Mouse (Mus musculus): Measurements from ENCODE around the gene Pnpla8. TPM values are rescaled to one million over a fixed set of nuclear protein-coding genes. Genes with fewer than 3 reads are reported as not detected.
"Not testable (repeated sequence)": the region's sequence is repeated elsewhere in the genome, so short reads cannot be mapped to it uniquely, and the experiment has no call there.

Pnpla8 gene
- polyA plus RNA-seq, 1 experiment, result 10.1 TPM

- H3K9me3 ChIP-seq, result no peaks in the 10 kb centered on the region
- TF ChIP-seq FLI1 (IDR thresholded peaks at IDR 0.05; ENCODE audit: low read length) (no peak), GATA1 (IDR thresholded peaks at IDR 0.05; ENCODE audit: borderline replicate concordance, low read length) (no peak)
- H3K36me3 ChIP-seq (replicated peaks; ENCODE audit: low read length), result peaks cover 9% of the 10 kb centered on the region
- H3K27me3 ChIP-seq (replicated peaks), result no peaks in the 10 kb centered on the region
- peaks cover 37% of the 10 kb centered on the region for H3K4me1 ChIP-seq
- peak overlapping the region; percentile 96 for H3K4me3 ChIP-seq (replicated peaks)
Observed at GRCm38 (mm10) chr12:44268728-44269302, 47.6 kb downstream of the Pnpla8 start.

GRCm38 (mm10) chr12:44269311-44269831 lies 48.2 kb downstream of the Pnpla8 start:
- TF ChIP-seq FLI1 (IDR thresholded peaks at IDR 0.05; ENCODE audit: low read length) (no peak), GATA1 (IDR thresholded peaks at IDR 0.05; ENCODE audit: borderline replicate concordance, low read length) (no peak)
- H3K4me1 ChIP-seq, result peaks cover 40% of the 10 kb centered on the region
- H3K4me3 ChIP-seq (replicated peaks), result peak overlapping the region; percentile 96
- no peaks in the 10 kb centered on the region for H3K27me3 ChIP-seq (replicated peaks)
- H3K36me3 ChIP-seq (replicated peaks; ENCODE audit: low read length), result peaks cover 12% of the 10 kb centered on the region
- no peaks in the 10 kb centered on the region for H3K9me3 ChIP-seq

- no peaks in the 10 kb centered on the region for H3K27me3 ChIP-seq (replicated peaks)
- TF ChIP-seq FLI1 (IDR thresholded peaks at IDR 0.05; ENCODE audit: low read length) (no peak), GATA1 (IDR thresholded peaks at IDR 0.05; ENCODE audit: borderline replicate concordance, low read length) (no peak)
- H3K9me3 ChIP-seq, result no peaks in the 10 kb centered on the region
- H3K4me3 ChIP-seq (replicated peaks), result no peak overlapping the region
- peaks cover 32% of the 10 kb centered on the region for H3K36me3 ChIP-seq (replicated peaks; ENCODE audit: low read length)
- H3K4me1 ChIP-seq, result peaks cover 34% of the 10 kb centered on the region
Observed at GRCm38 (mm10) chr12:44274125-44274835, 53.1 kb downstream of the Pnpla8 start.

GRCm38 (mm10) chr12:44280147-44280546 lies 59.0 kb downstream of the Pnpla8 start:
- H3K36me3 ChIP-seq (replicated peaks; ENCODE audit: low read length), result peaks cover 38% of the 10 kb centered on the region
- not testable (repeated sequence) for H3K27me3 ChIP-seq (replicated peaks); H3K9me3 ChIP-seq; H3K4me1 ChIP-seq; H3K4me3 ChIP-seq (replicated peaks)

- H3K9me3 ChIP-seq, result no peaks in the 10 kb centered on the region
- peaks cover 39% of the 10 kb centered on the region for H3K36me3 ChIP-seq (replicated peaks; ENCODE audit: low read length)
- TF ChIP-seq FLI1 (IDR thresholded peaks at IDR 0.05; ENCODE audit: low read length), result no peak
- TF ChIP-seq GATA1 (IDR thresholded peaks at IDR 0.05; ENCODE audit: borderline replicate concordance, low read length), result no peak
- peaks cover 9% of the 10 kb centered on the region for H3K4me1 ChIP-seq
- H3K27me3 ChIP-seq (replicated peaks), result no peaks in the 10 kb centered on the region
- no peak overlapping the region for H3K4me3 ChIP-seq (replicated peaks)
Observed at GRCm38 (mm10) chr12:44281534-44281933, 60.4 kb downstream of the Pnpla8 start.

- peaks cover 6% of the 10 kb centered on the region for H3K4me1 ChIP-seq
- no peak for TF ChIP-seq FLI1 (IDR thresholded peaks at IDR 0.05; ENCODE audit: low read length)
- TF ChIP-seq GATA1 (IDR thresholded peaks at IDR 0.05; ENCODE audit: borderline replicate concordance, low read length), result no peak
- peak overlapping the region; percentile 69 for H3K4me3 ChIP-seq (replicated peaks)
- no peaks in the 10 kb centered on the region for H3K27me3 ChIP-seq (replicated peaks)
- peaks cover 53% of the 10 kb centered on the region for H3K36me3 ChIP-seq (replicated peaks; ENCODE audit: low read length)
- no peaks in the 10 kb centered on the region for H3K9me3 ChIP-seq
Observed at GRCm38 (mm10) chr12:44283378-44283777, 62.2 kb downstream of the Pnpla8 start.

GRCm38 (mm10) chr12:44286992-44287391 lies 65.8 kb downstream of the Pnpla8 start:
- TF ChIP-seq FLI1 (IDR thresholded peaks at IDR 0.05; ENCODE audit: low read length), result no peak
- TF ChIP-seq GATA1 (IDR thresholded peaks at IDR 0.05; ENCODE audit: borderline replicate concordance, low read length), result no peak
- Histone ChIP-seq H3K4me1 (peaks cover 6% of the 10 kb centered on the region; the same call in 1 of the 2 replicates), H3K27me3 (replicated peaks) (no peaks in the 10 kb centered on the region), H3K36me3 (replicated peaks; ENCODE audit: low read length) (peaks cover 79% of the 10 kb centered on the region), H3K4me3 (replicated peaks) (no peak overlapping the region), H3K9me3 (no peaks in the 10 kb centered on the region)

GRCm38 (mm10) chr12:44292281-44292680 lies 71.1 kb downstream of the Pnpla8 start:
- Histone ChIP-seq H3K9me3 (no peaks in the 10 kb centered on the region), H3K27me3 (replicated peaks) (no peaks in the 10 kb centered on the region), H3K36me3 (replicated peaks; ENCODE audit: low read length) (peaks cover 59% of the 10 kb centered on the region), H3K4me1 (no peaks in the 10 kb centered on the region), H3K4me3 (replicated peaks) (no peak overlapping the region)
- TF ChIP-seq GATA1 (IDR thresholded peaks at IDR 0.05; ENCODE audit: borderline replicate concordance, low read length) (no peak), FLI1 (IDR thresholded peaks at IDR 0.05; ENCODE audit: low read length) (no peak)

GRCm38 (mm10) chr12:44300793-44301192 lies 79.6 kb downstream of the Pnpla8 start:
- Histone ChIP-seq H3K4me1 (peaks cover 6% of the 10 kb centered on the region), H3K36me3 (replicated peaks; ENCODE audit: low read length) (peaks cover 75% of the 10 kb centered on the region), H3K4me3 (replicated peaks) (no peak overlapping the region), H3K9me3 (no peaks in the 10 kb centered on the region), H3K27me3 (replicated peaks) (no peaks in the 10 kb centered on the region)
- TF ChIP-seq FLI1 (IDR thresholded peaks at IDR 0.05; ENCODE audit: low read length) (no peak), GATA1 (IDR thresholded peaks at IDR 0.05; ENCODE audit: borderline replicate concordance, low read length) (no peak)

- Histone ChIP-seq H3K9me3 (no peaks in the 10 kb centered on the region), H3K4me3 (replicated peaks) (no peak overlapping the region), H3K36me3 (replicated peaks; ENCODE audit: low read length) (peaks cover 81% of the 10 kb centered on the region), H3K4me1 (peaks cover 9% of the 10 kb centered on the region), H3K27me3 (replicated peaks) (no peaks in the 10 kb centered on the region)
- TF ChIP-seq FLI1 (IDR thresholded peaks at IDR 0.05; ENCODE audit: low read length), result no peak
- TF ChIP-seq GATA1 (IDR thresholded peaks at IDR 0.05; ENCODE audit: borderline replicate concordance, low read length), result no peak
Observed at GRCm38 (mm10) chr12:44304012-44304411, 82.8 kb downstream of the Pnpla8 start.
